Mouse (Mus musculus): Measurements from ENCODE around the gene Olfr323. TPM values are rescaled to one million over a fixed set of nuclear protein-coding genes. Genes with fewer than 3 reads are reported as not detected.

Gene Olfr323
- polyA plus RNA-seq, 1 experiment from 2014 or later = not detected

DNA sequence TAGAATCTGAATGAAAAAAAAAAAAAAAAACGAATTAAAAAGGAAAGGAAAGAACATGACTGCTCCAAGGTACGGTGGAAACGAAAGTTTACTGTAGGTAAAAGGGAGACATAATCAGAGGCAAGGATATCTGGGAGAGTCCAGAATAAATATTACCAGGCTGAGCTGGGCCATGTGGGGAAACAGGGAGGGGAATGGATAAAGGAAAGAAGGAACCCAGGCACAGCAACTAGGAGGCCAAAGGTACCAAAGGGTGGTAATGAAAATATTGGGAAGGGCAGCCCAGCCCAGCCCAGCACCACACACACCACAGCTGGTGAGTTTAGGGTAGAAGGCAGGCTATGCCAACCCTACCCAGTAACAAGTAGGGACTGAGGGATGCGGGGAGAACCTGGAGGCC lies 4.6 kb upstream of the Olfr323 start:
- ATAC-seq (ENCODE audit: borderline replicate concordance, extremely low read depth, low FRiP score, low TSS enrichment) = no peak
- WGBS = 55% methylated on average over 4 of the region's 4 CpGs
- H3K36me3 ChIP-seq = no peaks in the 10 kb centered on the region
- H3K9ac ChIP-seq = no peak overlapping the region
- no peak overlapping the region for H3K4me2 ChIP-seq
- no peak overlapping the region for H3K4me3 ChIP-seq
- H3K9me3 ChIP-seq = no peaks in the 10 kb centered on the region
- peaks cover 13% of the 10 kb centered on the region; the same call in 1 of the 2 replicates for H3K27me3 ChIP-seq
- H3K4me1 ChIP-seq = no peaks in the 10 kb centered on the region
- H3K27ac ChIP-seq = no peak overlapping the region

DNA sequence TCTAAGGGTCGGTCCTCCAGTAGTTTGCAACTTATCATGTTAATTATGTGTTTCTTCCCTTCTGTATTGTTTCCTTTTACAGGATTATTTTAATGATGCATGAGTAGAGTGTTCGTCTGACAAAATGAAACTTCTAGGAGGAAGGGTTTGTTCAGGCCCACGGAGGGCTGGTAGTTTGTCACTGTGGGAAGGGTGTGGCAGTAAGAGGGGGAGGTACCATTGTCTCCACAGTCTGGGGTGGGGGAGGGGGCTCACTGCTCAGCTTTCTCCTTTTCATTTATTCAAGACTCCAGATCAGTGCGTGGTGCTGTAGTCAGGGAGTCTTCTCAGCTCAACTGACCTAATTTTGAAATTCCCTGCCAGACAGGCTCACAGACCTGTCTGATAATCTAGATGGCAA lies 4.2 kb downstream of the Olfr323 start:
- Histone ChIP-seq H3K27me3 (no peaks in the 10 kb centered on the region), H3K4me3 (no peak overlapping the region), H3K27ac (no peak overlapping the region), H3K9me3 (no peaks in the 10 kb centered on the region), H3K36me3 (no peaks in the 10 kb centered on the region), H3K9ac (no peak overlapping the region), H3K4me1 (no peaks in the 10 kb centered on the region), H3K4me2 (no peak overlapping the region)
- WGBS = 48% methylated on average over 4 of the region's 4 CpGs
- no peak for ATAC-seq (ENCODE audit: borderline replicate concordance, extremely low read depth, low FRiP score, low TSS enrichment)

DNA sequence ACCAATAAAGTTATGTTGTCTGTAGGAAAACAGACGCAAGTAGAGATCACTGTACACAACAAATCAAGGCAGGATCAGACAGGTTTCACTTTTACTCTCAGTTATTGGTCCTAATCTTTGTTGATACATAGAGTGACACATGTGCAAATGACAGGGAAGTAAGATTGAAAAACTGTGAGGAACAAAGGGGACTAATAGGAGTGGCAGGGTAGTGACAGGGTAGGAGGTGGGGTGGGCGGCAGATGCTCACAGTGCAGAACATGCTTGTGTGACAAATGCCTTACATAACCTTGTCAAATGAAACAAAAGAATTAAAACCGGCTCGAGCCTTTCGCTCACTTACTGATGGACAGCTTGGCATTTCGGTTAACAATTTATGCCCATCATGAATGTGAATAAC lies 11.5 kb downstream of the Olfr323 start:
- Histone ChIP-seq H3K4me2 (no peak overlapping the region), H3K9ac (no peak overlapping the region), H3K27ac (no peak overlapping the region), H3K36me3 (no peaks in the 10 kb centered on the region), H3K9me3 (no peaks in the 10 kb centered on the region), H3K4me3 (no peak overlapping the region), H3K4me1 (no peaks in the 10 kb centered on the region), H3K27me3 (no peaks in the 10 kb centered on the region)
- ATAC-seq (ENCODE audit: borderline replicate concordance, extremely low read depth, low FRiP score, low TSS enrichment) = no peak
- 57% methylated on average over 6 of the region's 6 CpGs for WGBS

DNA sequence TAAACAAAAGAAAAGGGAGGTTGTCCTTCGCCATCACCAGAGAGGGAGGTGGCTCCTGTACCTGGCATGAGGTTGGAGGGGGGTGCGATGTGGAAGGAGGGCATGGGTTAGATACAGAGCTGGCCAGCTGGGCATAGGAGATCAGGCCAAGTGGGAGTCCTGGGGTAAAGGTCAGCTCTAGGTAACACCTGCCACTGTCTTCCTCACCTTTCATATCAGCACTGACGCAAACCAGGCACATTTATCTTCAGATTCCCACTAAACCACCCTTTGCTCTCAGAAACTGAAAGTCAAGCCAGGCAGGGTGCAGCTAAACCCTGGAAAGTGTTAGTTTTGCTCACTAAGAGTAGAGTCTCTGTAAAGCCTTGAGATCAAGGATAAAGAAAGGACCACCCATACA lies 11.9 kb downstream of the Olfr323 start:
- no peaks in the 10 kb centered on the region for H3K4me1 ChIP-seq
- no peak overlapping the region for H3K4me2 ChIP-seq
- no peaks in the 10 kb centered on the region for H3K9me3 ChIP-seq
- no peak overlapping the region for H3K4me3 ChIP-seq
- no peak for ATAC-seq (ENCODE audit: borderline replicate concordance, extremely low read depth, low FRiP score, low TSS enrichment)
- no peaks in the 10 kb centered on the region for H3K36me3 ChIP-seq
- WGBS = 41% methylated on average over 3 of the region's 3 CpGs
- H3K9ac ChIP-seq = no peak overlapping the region
- no peak overlapping the region for H3K27ac ChIP-seq
- no peaks in the 10 kb centered on the region for H3K27me3 ChIP-seq

GRCm38 (mm10) chr11:58615975-58616374 lies 14.3 kb downstream of the Olfr323 start, which contains the start of gene 2210407C18Rik:
TSS of gene 2210407C18Rik (minus strand) at chr11:58616075.
- ATAC-seq (ENCODE audit: borderline replicate concordance, extremely low read depth, low FRiP score, low TSS enrichment) = no peak
- Histone ChIP-seq H3K27me3 (no peaks in the 10 kb centered on the region), H3K36me3 (no peaks in the 10 kb centered on the region), H3K4me3 (no peak within 1 kb of the TSS), H3K9me3 (no peaks in the 10 kb centered on the region), H3K9ac (no peak within 1 kb of the TSS), H3K4me1 (no peaks in the 10 kb centered on the region), H3K27ac (no peak within 1 kb of the TSS), H3K4me2 (no peak within 1 kb of the TSS)
- 81% methylated on average over 4 of the region's 4 CpGs for WGBS

DNA sequence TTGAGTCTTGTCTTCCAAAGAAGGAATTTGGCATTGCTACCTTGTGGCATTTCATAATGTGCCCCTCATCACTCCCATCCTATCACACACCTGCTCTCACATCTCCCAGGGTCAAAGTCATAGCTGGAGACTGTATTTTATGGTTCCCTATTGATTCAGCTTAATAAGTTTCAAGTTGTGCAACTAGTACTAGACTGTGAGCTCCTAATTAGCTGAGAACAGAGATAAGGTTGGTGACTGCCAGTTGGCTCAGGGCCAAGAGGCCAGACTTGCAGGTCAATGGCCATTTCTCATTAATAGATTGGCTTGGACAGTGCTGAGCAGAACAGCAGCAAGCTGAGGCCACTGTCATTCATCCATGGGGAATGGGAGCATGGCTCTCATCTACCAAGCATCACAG lies 15.8 kb downstream of the Olfr323 start:
- no peaks in the 10 kb centered on the region for H3K27me3 ChIP-seq
- H3K9me3 ChIP-seq = no peaks in the 10 kb centered on the region
- no peak overlapping the region for H3K4me2 ChIP-seq
- no peak overlapping the region for H3K27ac ChIP-seq
- no peaks in the 10 kb centered on the region for H3K36me3 ChIP-seq
- H3K4me3 ChIP-seq = no peak overlapping the region
- H3K4me1 ChIP-seq = no peaks in the 10 kb centered on the region
- no peak overlapping the region for H3K9ac ChIP-seq
- no peak for ATAC-seq (ENCODE audit: borderline replicate concordance, extremely low read depth, low FRiP score, low TSS enrichment)

GRCm38 (mm10) chr11:58613359-58613758 lies 16.9 kb downstream of the Olfr323 start:
- no peaks in the 10 kb centered on the region for H3K36me3 ChIP-seq
- H3K27ac ChIP-seq = no peak overlapping the region
- no peak for ATAC-seq (ENCODE audit: borderline replicate concordance, extremely low read depth, low FRiP score, low TSS enrichment)
- no peaks in the 10 kb centered on the region for H3K9me3 ChIP-seq
- H3K4me3 ChIP-seq = no peak overlapping the region
- H3K4me1 ChIP-seq = no peaks in the 10 kb centered on the region
- no peak overlapping the region for H3K4me2 ChIP-seq
- H3K27me3 ChIP-seq = no peaks in the 10 kb centered on the region
- H3K9ac ChIP-seq = no peak overlapping the region
- 55% methylated on average over 3 of the region's 3 CpGs for WGBS

GRCm38 (mm10) chr11:58607030-58607429 lies 23.3 kb downstream of the Olfr323 start:
- H3K4me1 ChIP-seq = no peaks in the 10 kb centered on the region
- no peaks in the 10 kb centered on the region for H3K9me3 ChIP-seq
- H3K4me3 ChIP-seq = no peak overlapping the region
- 70% methylated on average over 6 of the region's 6 CpGs for WGBS
- no peaks in the 10 kb centered on the region for H3K27me3 ChIP-seq
- no peak for ATAC-seq (ENCODE audit: borderline replicate concordance, extremely low read depth, low FRiP score, low TSS enrichment)
- H3K27ac ChIP-seq = no peak overlapping the region
- H3K36me3 ChIP-seq = no peaks in the 10 kb centered on the region
- H3K9ac ChIP-seq = no peak overlapping the region
- H3K4me2 ChIP-seq = no peak overlapping the region

- ATAC-seq (ENCODE audit: borderline replicate concordance, extremely low read depth, low FRiP score, low TSS enrichment) = no peak
- H3K4me1 ChIP-seq = no peaks in the 10 kb centered on the region
- no peak overlapping the region for H3K27ac ChIP-seq
- 75% methylated on average over 12 of the region's 12 CpGs for WGBS
- H3K27me3 ChIP-seq = no peaks in the 10 kb centered on the region
- no peaks in the 10 kb centered on the region for H3K9me3 ChIP-seq
- H3K9ac ChIP-seq = no peak overlapping the region
- no peak overlapping the region for H3K4me3 ChIP-seq
- H3K36me3 ChIP-seq = no peaks in the 10 kb centered on the region
- H3K4me2 ChIP-seq = no peak overlapping the region
Observed at GRCm38 (mm10) chr11:58606177-58606919, 24.0 kb downstream of the Olfr323 start.

- H3K4me3 ChIP-seq = no peak overlapping the region
- H3K9me3 ChIP-seq = no peaks in the 10 kb centered on the region
- H3K27ac ChIP-seq = no peak overlapping the region
- no peaks in the 10 kb centered on the region for H3K4me1 ChIP-seq
- H3K9ac ChIP-seq = no peak overlapping the region
- no peak overlapping the region for H3K4me2 ChIP-seq
- 43% methylated on average over 3 of the region's 3 CpGs for WGBS
- no peaks in the 10 kb centered on the region for H3K36me3 ChIP-seq
- H3K27me3 ChIP-seq = no peaks in the 10 kb centered on the region
- no peak for ATAC-seq (ENCODE audit: borderline replicate concordance, extremely low read depth, low FRiP score, low TSS enrichment)
Observed at GRCm38 (mm10) chr11:58605228-58605627, 25.1 kb downstream of the Olfr323 start.

DNA sequence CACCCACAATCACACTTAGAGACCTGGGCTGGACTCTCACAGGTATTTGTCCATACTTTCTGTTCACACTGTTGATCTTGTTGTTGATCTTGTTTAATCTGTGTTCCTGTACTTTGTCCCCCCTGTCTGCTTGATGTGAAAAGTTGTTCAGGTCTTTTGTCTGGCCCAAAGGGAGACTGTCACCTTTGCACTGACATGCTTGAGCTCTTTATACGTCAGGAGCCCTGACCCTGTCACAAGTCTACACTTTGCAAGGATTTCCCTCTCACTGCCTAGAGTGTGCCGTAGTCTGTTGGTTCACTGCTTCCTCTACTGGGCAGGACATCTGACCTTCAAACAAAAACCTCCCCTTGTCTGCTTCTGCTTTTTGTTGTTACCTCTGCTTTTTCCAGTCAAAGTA lies 25.6 kb downstream of the Olfr323 start:
- no peak for ATAC-seq (ENCODE audit: borderline replicate concordance, extremely low read depth, low FRiP score, low TSS enrichment)

DNA sequence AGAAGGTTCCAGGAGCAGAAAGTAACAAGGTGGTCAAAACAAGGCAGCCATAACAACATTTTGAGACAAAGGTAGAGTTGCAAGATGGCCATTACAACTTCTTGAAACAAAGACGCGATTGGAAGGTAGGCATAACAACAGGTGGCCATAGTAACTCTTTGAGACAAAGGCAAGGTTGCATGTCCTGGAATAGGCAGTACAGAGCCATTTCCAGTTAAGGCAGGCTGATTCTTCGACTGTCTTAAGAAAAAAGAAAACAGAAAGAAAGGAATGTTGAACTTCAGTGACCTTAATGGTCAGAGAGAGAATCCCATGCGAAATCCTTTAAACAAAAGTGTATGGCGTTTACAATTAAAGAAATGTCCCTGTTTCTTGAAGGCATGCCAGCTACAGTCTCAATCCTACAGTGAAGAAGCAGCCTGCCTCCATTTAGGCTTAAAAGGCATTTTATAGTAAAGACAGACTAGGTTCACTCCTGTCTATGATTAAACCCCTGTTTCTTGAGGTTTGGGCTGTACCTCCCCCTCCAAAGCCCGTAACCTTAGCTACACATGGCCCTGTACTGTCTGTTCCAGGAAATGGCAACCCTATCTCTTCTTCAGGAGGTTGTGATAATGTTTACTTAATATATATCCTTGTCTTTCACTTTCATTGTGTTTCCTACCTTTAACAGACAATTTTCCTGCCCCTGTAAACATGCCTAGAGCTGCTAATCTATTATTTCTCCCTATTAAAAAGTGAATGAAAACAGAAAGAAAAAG lies 27.3 kb downstream of the Olfr323 start:
- Histone ChIP-seq H3K4me3 (no peak overlapping the region), H3K9me3 (no peaks in the 10 kb centered on the region), H3K27me3 (no peaks in the 10 kb centered on the region), H3K27ac (no peak overlapping the region), H3K36me3 (no peaks in the 10 kb centered on the region), H3K4me2 (no peak overlapping the region), H3K9ac (no peak overlapping the region), H3K4me1 (no peaks in the 10 kb centered on the region)
- 62% methylated on average over 6 of the region's 6 CpGs for WGBS
- no peak for ATAC-seq (ENCODE audit: borderline replicate concordance, extremely low read depth, low FRiP score, low TSS enrichment)

More for the DNA sequence above, 25.6 kb downstream of the Olfr323 start:
- Histone ChIP-seq H3K4me2 (no peak overlapping the region), H3K4me3 (no peak overlapping the region), H3K9me3 (no peaks in the 10 kb centered on the region), H3K27ac (no peak overlapping the region), H3K27me3 (no peaks in the 10 kb centered on the region), H3K36me3 (no peaks in the 10 kb centered on the region), H3K4me1 (no peaks in the 10 kb centered on the region), H3K9ac (no peak overlapping the region)
- 39% methylated on average over 2 of the region's 2 CpGs for WGBS
